In the genomic region with DNA sequence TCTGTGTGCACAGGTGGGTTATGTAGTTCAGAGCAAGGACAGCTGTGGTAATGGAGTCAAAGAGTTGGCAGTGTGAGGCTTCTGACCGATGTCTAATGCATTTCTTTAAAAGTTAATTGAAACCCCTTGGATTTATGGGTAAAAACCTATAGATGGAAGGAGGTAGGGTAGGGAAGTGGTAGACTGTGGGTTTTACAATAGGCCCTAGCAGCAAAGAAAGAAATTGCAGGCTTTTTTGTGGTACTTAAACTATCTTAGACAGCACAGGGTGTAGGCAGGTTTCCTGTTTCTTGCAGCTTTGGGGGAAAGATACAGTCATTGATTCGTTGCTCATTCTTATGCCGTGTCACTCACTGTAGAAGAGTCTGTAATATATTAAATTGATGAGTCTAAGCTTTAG, we compare ENCODE assay signal across 9 mouse cellular contexts. TPM values are rescaled to one million over a fixed set of nuclear protein-coding genes. Genes with fewer than 3 reads are reported as not detected.
DNase-seq lines count a peak whose midpoint lies in the region; ATAC-seq and TF ChIP-seq lines count a peak whose summit lies in the region.
"Had no signal": no experiment of that assay in that cellular context is flagged by ENCODE, and none has a peak within 500 bp of the region (broad histone marks: within the 10 kb centered on the region; RNA-seq: fewer than 3 reads in every experiment).

No protein-coding gene starts in this region.

- WGBS in midbrain, embryonic 10.5 days = 92% methylated on average over 3 of the region's 3 CpGs
- WGBS in midbrain, embryonic 11.5 days = 88% methylated on average over 3 of the region's 3 CpGs
- 94% methylated on average over 3 of the region's 3 CpGs for WGBS in limb, embryonic 11.5 days
- 68% methylated on average over 3 of the region's 3 CpGs for WGBS in olfactory bulb, adult 2 months

- H3K4me3 ChIP-seq in midbrain, embryonic 10.5 days = peak overlapping the region; percentile 94; the same call in 1 of the 2 replicates
- H3K4me3 ChIP-seq in midbrain, embryonic 11.5 days (ENCODE audit: low read depth, low read length) = no peak overlapping the region
- no peak overlapping the region for H3K4me3 ChIP-seq in limb, embryonic 11.5 days (ENCODE audit: low read depth, low read length)
- peak overlapping the region; percentile 25 for H3K4me3 ChIP-seq in olfactory bulb, adult 2 months (ENCODE audit: insufficient read depth, low read depth, low read length)

- peaks cover 11% of the 10 kb centered on the region for H3K27me3 ChIP-seq in midbrain, embryonic 10.5 days (ENCODE audit: low read depth, poor library complexity, severe bottlenecking)
- no peaks in the 10 kb centered on the region for H3K27me3 ChIP-seq in midbrain, embryonic 11.5 days (ENCODE audit: control insufficient read depth, insufficient read depth, low read length)
- H3K27me3 ChIP-seq in limb, embryonic 11.5 days (ENCODE audit: control insufficient read depth, insufficient read depth, low read length) = no peaks in the 10 kb centered on the region

- TF ChIP-seq POLR2A in olfactory bulb, adult 2 months (IDR thresholded peaks at IDR 0.05; ENCODE audit: insufficient read depth, low read depth, low read length) = no peak

- no peaks in the 10 kb centered on the region for H3K9me3 ChIP-seq in midbrain, embryonic 10.5 days (replicated peaks)
- H3K9me3 ChIP-seq in midbrain, embryonic 11.5 days (ENCODE audit: control insufficient read depth, low read length) = no peaks in the 10 kb centered on the region
- no peaks in the 10 kb centered on the region for H3K9me3 ChIP-seq in limb, embryonic 11.5 days (ENCODE audit: control insufficient read depth, low read length)

- DNase-seq in midbrain, embryonic 10.5 days (ENCODE audit: low spot score) = no peak
- no peak for DNase-seq in midbrain, embryonic 11.5 days (ENCODE audit: low spot score, missing footprints)
- no peak for DNase-seq in limb, embryonic 11.5 days (ENCODE audit: low spot score)
- no peak for DNase-seq in frontal cortex, postnatal 25 days (ENCODE audit: low spot score in 2 of 2)
- DNase-seq in right cerebral cortex, adult 2 months (ENCODE audit: low spot score in 2 of 2) = no peak
- DNase-seq: adrenal gland, postnatal 36 days had no signal

- no peak overlapping the region for H3K4me2 ChIP-seq in midbrain, embryonic 11.5 days
- H3K4me2 ChIP-seq in limb, embryonic 11.5 days (ENCODE audit: low read depth, severe bottlenecking) = peak overlapping the region; percentile 5; the same call in 1 of the 2 replicates

- TF ChIP-seq CTCF in olfactory bulb, adult 2 months (IDR thresholded peaks at IDR 0.05; ENCODE audit: insufficient read depth, low read depth, low read length) = no peak

- no peak overlapping the region for H3K9ac ChIP-seq in midbrain, embryonic 11.5 days (ENCODE audit: low read length)
- no peak overlapping the region for H3K9ac ChIP-seq in limb, embryonic 11.5 days (ENCODE audit: low read length)

- H3K27ac ChIP-seq in midbrain, embryonic 10.5 days (replicated peaks) = no peak overlapping the region
- no peak overlapping the region for H3K27ac ChIP-seq in midbrain, embryonic 11.5 days (ENCODE audit: low read depth, low read length)
- H3K27ac ChIP-seq in limb, embryonic 11.5 days (replicated peaks; ENCODE audit: low read depth, low read length) = no peak overlapping the region
- H3K27ac ChIP-seq in olfactory bulb, adult 2 months (ENCODE audit: insufficient read depth, low read depth, low read length) = no peak overlapping the region
- H3K27ac ChIP-seq: kidney, postnatal 0 days had no signal

- ATAC-seq in midbrain, embryonic 11.5 days (ENCODE audit: low FRiP score) = no peak
- peak; percentile 17 for ATAC-seq in common myeloid progenitor, adult 5-6 weeks (replicated peaks; ENCODE audit: low read depth, poor library complexity, severe bottlenecking)
- no peak for ATAC-seq in limb, embryonic 11.5 days (ENCODE audit: insufficient number of reproducible peaks, low FRiP score, low TSS enrichment, low read depth)

- peaks cover 32% of the 10 kb centered on the region for H3K4me1 ChIP-seq in midbrain, embryonic 10.5 days
- H3K4me1 ChIP-seq in midbrain, embryonic 11.5 days (ENCODE audit: control insufficient read depth, insufficient read depth, low read length) = peaks cover 4% of the 10 kb centered on the region; the same call in 1 of the 2 replicates
- no peaks in the 10 kb centered on the region; the same call in 1 of the 2 replicates for H3K4me1 ChIP-seq in limb, embryonic 11.5 days (ENCODE audit: control insufficient read depth, insufficient read depth, low read length)
- peaks cover 25% of the 10 kb centered on the region for H3K4me1 ChIP-seq in olfactory bulb, adult 2 months (ENCODE audit: control insufficient read depth, insufficient read depth, low read length)

- 0 out of 2 replicates have a peak, but pooled peaks cover 5% of the 10 kb centered on the region for H3K36me3 ChIP-seq in midbrain, embryonic 10.5 days
- H3K36me3 ChIP-seq in midbrain, embryonic 11.5 days (ENCODE audit: control insufficient read depth, insufficient read depth, low read length) = no peaks in the 10 kb centered on the region
- no peaks in the 10 kb centered on the region for H3K36me3 ChIP-seq in limb, embryonic 11.5 days (ENCODE audit: control insufficient read depth, insufficient read depth, low read length)

RNA-seq across cellular contexts. Expression of gene Noct, which starts 2.4 kb away (rescaled TPM):
- 9.3 and 9.8 TPM in 2 replicates for polyA plus RNA-seq in midbrain, embryonic 10.5 days (2016; fragmentation: Nextera tagmentation; extraction: Ambion mirVana)
- polyA plus RNA-seq in midbrain, embryonic 11.5 days (2014; fragmentation: Nextera tagmentation; extraction: Ambion mirVana) = 11.6 and 12.9 TPM in 2 replicates
- 4.7 and 5.5 TPM in 2 replicates for total RNA-seq in common myeloid progenitor, adult 5-6 weeks (2017)
- 14.0 and 14.1 TPM in 2 replicates for polyA plus RNA-seq in limb, embryonic 11.5 days (2014; fragmentation: Nextera tagmentation; extraction: Ambion mirVana)
- polyA plus RNA-seq in olfactory bulb, adult 2 months (2012; ENCODE audit: insufficient read depth, insufficient read length, low replicate concordance, missing spikeins) = not detected in 2 replicates

Comparison
In these comparisons a context has a peak if more than half of its experiments do, and no peak if none do; other contexts are left out.
1. H3K4me3 ChIP-seq: peak in midbrain, embryonic 10.5 days (single experiment) and olfactory bulb, adult 2 months (single experiment); none in midbrain, embryonic 11.5 days (single experiment) and limb, embryonic 11.5 days (single experiment).
2. RNA of gene Noct, which starts 2.4 kb away (polyA plus RNA-seq): 14.0 to 14.1 TPM in limb, embryonic 11.5 days, 11.6 to 12.9 TPM in midbrain, embryonic 11.5 days and 9.3 to 9.8 TPM in midbrain, embryonic 10.5 days; not detected in olfactory bulb, adult 2 months; every median in the first group is over 10 times any median in the second.